Comparison of ENCODE assay signal across 25 mouse cellular contexts in the genomic region with DNA sequence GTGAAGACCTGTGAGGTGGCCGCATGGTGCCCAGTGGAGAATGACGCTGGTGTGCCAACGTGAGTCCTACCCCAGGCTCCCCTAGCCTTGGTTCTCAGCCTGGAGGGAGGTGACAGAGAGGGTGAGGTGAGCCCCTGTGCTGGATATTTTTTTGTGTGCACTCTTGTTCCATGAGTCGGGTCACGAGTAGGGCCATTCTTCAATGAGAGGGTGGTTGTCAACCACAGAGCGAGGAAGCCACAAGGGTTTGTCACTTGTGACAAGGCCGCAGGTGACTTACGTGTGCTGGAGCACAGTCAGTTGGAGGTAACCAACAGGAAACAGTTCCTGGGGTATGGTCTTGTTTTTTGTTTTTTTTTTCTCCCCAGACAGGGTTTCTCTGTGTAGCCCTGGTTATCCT. TPM values are rescaled to one million over a fixed set of nuclear protein-coding genes. Genes with fewer than 3 reads are reported as not detected.
A peak's percentile ranks its signal among the peaks of the same experiment; 100 is the strongest.
DNase-seq lines count a peak whose midpoint lies in the region; ATAC-seq lines count a peak whose summit lies in the region.
"Had no signal": no experiment of that assay in that cellular context is flagged by ENCODE, and none has a peak within 500 bp of the region (broad histone marks: within the 10 kb centered on the region; RNA-seq: fewer than 3 reads in every experiment).

No protein-coding gene starts in this region.

- H3K4me1 ChIP-seq in midbrain, embryonic 11.5 days (ENCODE audit: control insufficient read depth, insufficient read depth, low read length) = no peaks in the 10 kb centered on the region
- H3K4me1 ChIP-seq: megakaryocyte, embryonic 14.5 days; neural tube, embryonic 13.5 days had no signal

- H3K9me3 ChIP-seq in midbrain, embryonic 11.5 days (ENCODE audit: control insufficient read depth, low read length) = no peaks in the 10 kb centered on the region; the same call in 1 of the 2 replicates
- H3K9me3 ChIP-seq: embryonic facial prominence, embryonic 10.5 days; neural tube, embryonic 13.5 days had no signal

- no peak for ATAC-seq in midbrain, embryonic 11.5 days (ENCODE audit: low FRiP score)
- ATAC-seq: forebrain, embryonic 16.5 days had no signal

- H3K4me3 ChIP-seq in midbrain, embryonic 11.5 days (ENCODE audit: low read depth, low read length) = no peak overlapping the region
- H3K4me3 ChIP-seq: embryonic facial prominence, embryonic 10.5 days; megakaryocyte, embryonic 14.5 days; neural tube, embryonic 13.5 days had no signal

- no peaks in the 10 kb centered on the region for H3K27me3 ChIP-seq in midbrain, embryonic 11.5 days (ENCODE audit: control insufficient read depth, insufficient read depth, low read length)
- H3K27me3 ChIP-seq: megakaryocyte, embryonic 14.5 days; neural tube, embryonic 13.5 days had no signal

- H3K9ac ChIP-seq in midbrain, embryonic 11.5 days (ENCODE audit: low read length) = no peak overlapping the region
- H3K9ac ChIP-seq: liver, embryonic 14.5 days; lung, embryonic 14.5 days; neural tube, embryonic 13.5 days had no signal

- WGBS in midbrain, embryonic 11.5 days = 90% methylated on average over 8 of the region's 8 CpGs

- peak; percentile 85 for DNase-seq in CD4-positive helper T cell, adult 2 months (ENCODE audit: low read depth, low spot score)
- DNase-seq in T-cell, adult 2 months (ENCODE audit: low spot score) = peak; percentile 88
- DNase-seq in naive thymus-derived CD4-positive, alpha-beta T cell, adult 2 months (ENCODE audit: low read depth) = peak; percentile 88
- peak; percentile 33 for DNase-seq in thymus, postnatal 14 days
- DNase-seq in midbrain, embryonic 11.5 days (ENCODE audit: low spot score, missing footprints) = no peak
- DNase-seq in left cerebral cortex, postnatal 36 days (ENCODE audit: low spot score in 2 of 2) = no peak
- DNase-seq in left cerebral cortex, adult 9 months (ENCODE audit: low spot score in 2 of 2) = no peak
- DNase-seq: adrenal gland, adult 2 months; B cell, adult 2 months; cerebellum, adult 11 months; cerebellum, postnatal 10 days; gastrocnemius, postnatal 14 days; heart, adult 11 months; kidney, adult 18-20 months; kidney, postnatal 14 days; midbrain, embryonic 14.5 days; right cerebral cortex, adult 18-20 months; right cerebral cortex, postnatal 4 days had no signal

- no peaks in the 10 kb centered on the region for H3K36me3 ChIP-seq in midbrain, embryonic 11.5 days (ENCODE audit: control insufficient read depth, insufficient read depth, low read length)
- H3K36me3 ChIP-seq: embryonic facial prominence, embryonic 10.5 days; neural tube, embryonic 13.5 days had no signal

- no peak overlapping the region for H3K27ac ChIP-seq in midbrain, embryonic 11.5 days (ENCODE audit: low read depth, low read length)
- H3K27ac ChIP-seq: embryonic facial prominence, embryonic 10.5 days; liver, embryonic 14.5 days; neural tube, embryonic 13.5 days had no signal

- H3K4me2 ChIP-seq in midbrain, embryonic 11.5 days = no peak overlapping the region
- H3K4me2 ChIP-seq: heart, embryonic 11.5 days; lung, embryonic 14.5 days; neural tube, embryonic 13.5 days had no signal

- intact Hi-C loops in left cerebral cortex, postnatal 36 days (cut with DNase I) = no loop called here

RNA-seq across cellular contexts. Expression of gene P2rx4, which starts 11.8 kb away (rescaled TPM):
- polyA plus RNA-seq in midbrain, embryonic 11.5 days (2014; fragmentation: Nextera tagmentation; extraction: Ambion mirVana) = 6.8 and 7.7 TPM in 2 replicates
- 10 to 100 TPM; 19.2 to 19.3 TPM for total RNA-seq in left cerebral cortex, postnatal 36 days (2021)

Comparison
In these comparisons a context has a peak if more than half of its experiments do, and no peak if none do; other contexts are left out.
1. DNase-seq: peak in CD4-positive helper T cell, adult 2 months (single experiment), T-cell, adult 2 months (single experiment), naive thymus-derived CD4-positive, alpha-beta T cell, adult 2 months (single experiment) and thymus, postnatal 14 days (single experiment); none in midbrain, embryonic 11.5 days (single experiment), left cerebral cortex, postnatal 36 days (0 of 2) and left cerebral cortex, adult 9 months (0 of 2).